Mouse (Mus musculus): ENCODE results near the gene Tmem102. TPM values are rescaled to one million over a fixed set of nuclear protein-coding genes. Genes with fewer than 3 reads are reported as not detected.
A peak's percentile ranks its signal among the peaks of the same experiment; 100 is the strongest.

The Tmem102 gene
- polyA plus RNA-seq, 1 experiment from 2014 or later = 14.3 TPM

- DNase-seq (ENCODE audit: low spot score) = no peak
- Histone ChIP-seq H3K36me3 (ENCODE audit: insufficient read depth, low read length) (no peaks in the 10 kb centered on the region), H3K4me1 (ENCODE audit: insufficient read depth, low read depth, low read length) (peaks cover 27% of the 10 kb centered on the region; the same call in 1 of the 2 replicates), H3K27me3 (replicated peaks; ENCODE audit: insufficient read depth, low read length) (0 out of 2 replicates have a peak, but pooled peaks cover 6% of the 10 kb centered on the region), H3K4me3 (ENCODE audit: low read depth, low read length) (no peak overlapping the region), H3K4me2 (replicated peaks; ENCODE audit: low read depth, low read length) (no peak overlapping the region), H3K27ac (ENCODE audit: low read length) (no peak overlapping the region), H3K9me3 (ENCODE audit: low read length) (no peaks in the 10 kb centered on the region), H3K9ac (replicated peaks; ENCODE audit: low read depth) (no peak overlapping the region)
- no peak for ATAC-seq
- TF ChIP-seq CTCF (IDR thresholded peaks at IDR 0.05) (no peak), EP300 (IDR thresholded peaks at IDR 0.05) (no peak)
- 74% methylated on average over 7 of the region's 7 CpGs for WGBS
These were observed 7.5 kb downstream of the Tmem102 start for GRCm38 (mm10) chr11:69797924-69798323.

DNA sequence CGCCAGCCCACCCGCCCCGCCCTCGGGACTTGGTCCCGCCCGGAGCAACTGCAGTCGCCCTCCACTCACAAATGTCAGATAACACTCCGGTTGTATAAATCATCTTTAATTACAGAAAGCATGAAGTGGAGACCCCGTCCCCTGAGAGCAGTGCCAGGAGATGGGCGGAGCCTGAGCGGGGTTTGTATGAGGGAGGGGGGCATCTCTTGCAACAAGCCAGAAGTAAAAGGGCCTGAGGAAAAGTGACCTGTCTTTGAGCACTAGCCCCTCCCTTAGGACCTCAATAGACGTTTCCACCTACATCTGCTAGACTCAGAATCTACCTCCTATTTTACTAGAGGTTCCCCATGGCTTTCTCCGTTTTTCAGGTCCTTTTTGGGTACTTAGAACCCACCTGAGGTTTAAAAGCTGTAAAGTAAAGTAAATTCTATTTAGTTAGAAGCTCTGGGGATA is 9.4 kb downstream of the Tmem102 start:
- H3K4me3 ChIP-seq (ENCODE audit: low read depth, low read length) = peak overlapping the region; percentile 47
- peaks cover 11% of the 10 kb centered on the region; the same call in 1 of the 2 replicates for H3K4me1 ChIP-seq (ENCODE audit: insufficient read depth, low read depth, low read length)
- DNase-seq (ENCODE audit: low spot score) (peak; percentile 32), ATAC-seq (no peak)
- peak overlapping the region; percentile 88 for H3K4me2 ChIP-seq (replicated peaks; ENCODE audit: low read depth, low read length)
- H3K9me3 ChIP-seq (ENCODE audit: low read length) = no peaks in the 10 kb centered on the region
- 0 out of 2 replicates have a peak overlapping the region, but pooled peaks have one; percentile 54 for H3K27ac ChIP-seq (ENCODE audit: low read length)
- H3K27me3 ChIP-seq (replicated peaks; ENCODE audit: insufficient read depth, low read length) = no peaks in the 10 kb centered on the region
- WGBS = 3% methylated on average over 13 of the region's 13 CpGs
- H3K36me3 ChIP-seq (ENCODE audit: insufficient read depth, low read length) = no peaks in the 10 kb centered on the region
- no peak for TF ChIP-seq CTCF (IDR thresholded peaks at IDR 0.05)
- no peak for TF ChIP-seq EP300 (IDR thresholded peaks at IDR 0.05)
- H3K9ac ChIP-seq (replicated peaks; ENCODE audit: low read depth) = no peak overlapping the region; the same call in 1 of the 2 replicates

DNA sequence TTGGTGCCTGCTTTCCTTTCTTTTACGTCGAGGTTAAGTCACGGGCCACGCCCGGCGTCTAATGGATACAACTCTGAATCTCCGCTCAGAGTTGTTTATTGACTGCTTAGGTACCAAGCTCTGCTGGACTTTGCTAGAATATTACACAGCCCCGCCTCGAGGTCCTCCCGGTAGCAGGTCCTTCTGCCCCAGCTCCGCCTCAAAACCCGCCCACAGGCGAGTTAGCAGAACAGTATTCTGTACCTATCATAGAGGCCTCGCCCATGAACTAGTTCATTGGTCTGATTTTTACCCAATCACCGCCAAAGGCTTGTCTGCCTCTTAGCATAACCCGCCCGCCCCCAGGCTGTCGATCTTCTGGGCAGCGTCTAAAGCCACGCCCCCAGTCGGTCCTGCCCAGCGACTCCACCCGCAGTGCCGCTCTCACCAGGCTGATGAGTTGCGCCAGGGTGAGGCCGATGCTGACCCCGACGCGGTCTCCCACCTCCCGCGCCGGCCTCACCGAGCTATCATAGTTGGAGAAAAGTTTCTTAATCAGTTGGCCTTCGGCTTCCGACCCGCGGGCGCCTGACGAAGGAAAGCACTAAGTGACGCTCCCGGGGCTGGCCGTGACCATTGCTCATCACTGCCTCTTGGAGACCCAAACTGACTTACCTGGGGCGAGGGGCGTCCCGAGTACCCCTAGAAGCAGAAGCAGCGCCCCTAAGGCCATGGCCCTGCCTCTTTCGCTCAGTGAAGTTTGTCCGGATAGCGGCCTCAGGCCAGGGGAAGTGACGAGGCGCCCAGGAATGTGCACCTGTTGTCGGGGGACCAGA is 10.0 kb downstream of the Tmem102 start, which contains the start of gene Chrnb1:
TSS of gene Chrnb1 (minus strand) at position 776 of the 815 bp plus-strand sequence.
- Histone ChIP-seq H3K9ac (replicated peaks; ENCODE audit: low read depth) (peak within 1 kb of the TSS; percentile 34), H3K27ac (ENCODE audit: low read length) (peak within 1 kb of the TSS; percentile 54), H3K9me3 (ENCODE audit: low read length) (no peaks in the 10 kb centered on the region), H3K4me1 (ENCODE audit: insufficient read depth, low read depth, low read length) (0 out of 2 replicates have a peak, but pooled peaks cover 9% of the 10 kb centered on the region), H3K4me2 (replicated peaks; ENCODE audit: low read depth, low read length) (peak within 1 kb of the TSS; percentile 88), H3K4me3 (ENCODE audit: low read depth, low read length) (peak within 1 kb of the TSS; percentile 47), H3K36me3 (ENCODE audit: insufficient read depth, low read length) (no peaks in the 10 kb centered on the region), H3K27me3 (replicated peaks; ENCODE audit: insufficient read depth, low read length) (no peaks in the 10 kb centered on the region)
- no peak for TF ChIP-seq EP300 (IDR thresholded peaks at IDR 0.05)
- TF ChIP-seq CTCF (IDR thresholded peaks at IDR 0.05) = peak; percentile 18; the same call in 1 of the 2 replicates
- peak; percentile 99 for ATAC-seq
- peak; percentile 100 for DNase-seq (ENCODE audit: low spot score)
- WGBS = 1% methylated on average over 50 of the region's 52 CpGs

GRCm38 (mm10) chr11:69793429-69793828 is 12.0 kb downstream of the Tmem102 start:
- ATAC-seq = no peak
- no peak overlapping the region for H3K4me2 ChIP-seq (replicated peaks; ENCODE audit: low read depth, low read length)
- 58% methylated on average over 5 of the region's 5 CpGs for WGBS

DNA sequence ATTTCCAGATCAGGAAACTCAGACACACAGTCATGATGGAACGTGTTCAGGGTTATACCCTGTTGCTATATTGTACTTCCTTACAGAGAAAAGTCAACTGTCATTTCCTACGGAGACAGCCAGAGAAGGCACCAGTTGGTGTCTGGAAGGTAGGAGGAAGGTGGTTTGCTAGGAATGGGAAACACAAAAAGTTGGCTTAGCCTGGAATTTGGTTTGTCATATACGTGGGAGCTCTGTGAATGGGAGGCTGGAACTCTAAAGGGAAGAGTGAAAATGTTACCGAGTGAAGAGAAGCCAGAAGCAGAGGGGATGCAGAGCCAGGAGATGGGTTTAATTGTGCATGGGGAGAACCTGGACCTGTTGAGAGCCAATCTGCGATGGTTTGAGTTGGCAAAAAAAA is 14.0 kb downstream of the Tmem102 start:
- Histone ChIP-seq H3K4me3 (ENCODE audit: low read depth, low read length) (no peak overlapping the region), H3K4me2 (replicated peaks; ENCODE audit: low read depth, low read length) (no peak overlapping the region), H3K27me3 (replicated peaks; ENCODE audit: insufficient read depth, low read length) (no peaks in the 10 kb centered on the region), H3K27ac (ENCODE audit: low read length) (no peak overlapping the region), H3K9ac (replicated peaks; ENCODE audit: low read depth) (no peak overlapping the region), H3K36me3 (ENCODE audit: insufficient read depth, low read length) (no peaks in the 10 kb centered on the region), H3K4me1 (ENCODE audit: insufficient read depth, low read depth, low read length) (0 out of 2 replicates have a peak, but pooled peaks cover 6% of the 10 kb centered on the region), H3K9me3 (ENCODE audit: low read length) (no peaks in the 10 kb centered on the region)
- ATAC-seq (no peak), DNase-seq (ENCODE audit: low spot score) (no peak)
- TF ChIP-seq CTCF (IDR thresholded peaks at IDR 0.05) (no peak), EP300 (IDR thresholded peaks at IDR 0.05) (no peak)
- 66% methylated on average over 5 of the region's 5 CpGs for WGBS

More at GRCm38 (mm10) chr11:69793429-69793828, 12.0 kb downstream of the Tmem102 start:
- H3K4me3 ChIP-seq (ENCODE audit: low read depth, low read length) = no peak overlapping the region
- H3K9ac ChIP-seq (replicated peaks; ENCODE audit: low read depth) = no peak overlapping the region
- no peak for TF ChIP-seq EP300 (IDR thresholded peaks at IDR 0.05)
- TF ChIP-seq CTCF (IDR thresholded peaks at IDR 0.05) = no peak
- DNase-seq (ENCODE audit: low spot score) = no peak
- H3K36me3 ChIP-seq (ENCODE audit: insufficient read depth, low read length) = no peaks in the 10 kb centered on the region
- no peak overlapping the region for H3K27ac ChIP-seq (ENCODE audit: low read length)
- H3K9me3 ChIP-seq (ENCODE audit: low read length) = no peaks in the 10 kb centered on the region
- H3K27me3 ChIP-seq (replicated peaks; ENCODE audit: insufficient read depth, low read length) = no peaks in the 10 kb centered on the region
- H3K4me1 ChIP-seq (ENCODE audit: insufficient read depth, low read depth, low read length) = 0 out of 2 replicates have a peak, but pooled peaks cover 6% of the 10 kb centered on the region

DNA sequence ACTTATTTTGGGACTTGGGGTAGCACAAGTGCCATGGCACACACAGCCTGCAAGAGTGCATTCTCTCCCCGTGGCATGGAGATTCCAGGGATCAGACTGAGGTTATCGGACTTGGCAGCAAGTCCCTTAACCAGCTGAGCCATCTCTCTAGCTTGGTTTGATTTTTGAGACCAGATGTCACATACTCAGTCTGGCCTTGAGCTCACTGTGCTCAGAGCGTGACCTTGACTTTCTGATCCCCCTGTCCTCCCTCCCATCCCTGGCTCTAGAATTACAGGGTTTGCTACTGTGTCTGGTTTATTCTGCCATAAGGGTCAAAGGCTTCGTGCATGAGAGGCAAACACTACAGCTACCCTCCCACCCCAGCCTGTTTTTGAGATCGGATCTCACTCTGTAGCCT is 16.0 kb downstream of the Tmem102 start:
- DNase-seq (ENCODE audit: low spot score) = no peak

More for the DNA sequence above, 16.0 kb downstream of the Tmem102 start:
- TF ChIP-seq EP300 (IDR thresholded peaks at IDR 0.05) = no peak
- no peak for TF ChIP-seq CTCF (IDR thresholded peaks at IDR 0.05)
- Histone ChIP-seq H3K27ac (ENCODE audit: low read length) (no peak overlapping the region), H3K9ac (replicated peaks; ENCODE audit: low read depth) (no peak overlapping the region), H3K9me3 (ENCODE audit: low read length) (no peaks in the 10 kb centered on the region), H3K36me3 (ENCODE audit: insufficient read depth, low read length) (no peaks in the 10 kb centered on the region), H3K4me2 (replicated peaks; ENCODE audit: low read depth, low read length) (no peak overlapping the region), H3K4me1 (ENCODE audit: insufficient read depth, low read depth, low read length) (peaks cover 3% of the 10 kb centered on the region; the same call in 1 of the 2 replicates), H3K4me3 (ENCODE audit: low read depth, low read length) (no peak overlapping the region), H3K27me3 (replicated peaks; ENCODE audit: insufficient read depth, low read length) (no peaks in the 10 kb centered on the region)
- ATAC-seq = no peak
- WGBS = 59% methylated on average over 5 of the region's 5 CpGs
